Comparison of ENCODE assay signal across 22 mouse cellular contexts in the genomic region with DNA sequence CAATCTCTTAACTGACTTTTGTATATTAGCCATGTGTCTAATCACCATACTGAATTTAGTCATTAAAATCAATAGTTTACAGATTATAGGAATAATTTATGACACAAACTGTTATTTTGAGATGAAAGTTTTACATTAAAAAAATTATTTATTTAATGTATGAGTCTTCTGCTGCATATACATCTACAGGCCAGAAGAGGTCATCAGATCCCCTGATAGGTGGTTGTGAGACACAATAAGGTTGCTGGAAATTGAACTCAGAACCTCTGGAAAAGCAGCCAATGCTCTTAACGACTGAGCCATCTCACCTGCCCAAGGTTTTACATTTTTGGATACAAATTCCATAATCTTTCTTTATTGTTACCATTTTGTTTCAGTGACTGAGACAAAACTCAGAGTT. TPM values are rescaled to one million over a fixed set of nuclear protein-coding genes. Genes with fewer than 3 reads are reported as not detected.
DNase-seq lines count a peak whose midpoint lies in the region; ATAC-seq and TF ChIP-seq lines count a peak whose summit lies in the region.
"Had no signal": no experiment of that assay in that cellular context is flagged by ENCODE, and none has a peak within 500 bp of the region (broad histone marks: within the 10 kb centered on the region; RNA-seq: fewer than 3 reads in every experiment).

No protein-coding gene starts in this region.

- H3K9ac ChIP-seq in kidney, postnatal 0 days (ENCODE audit: low read depth, low read length), result no peak overlapping the region
- no peak overlapping the region for H3K9ac ChIP-seq in forebrain, postnatal 0 days
- H3K9ac ChIP-seq: forebrain, embryonic 15.5 days; heart, embryonic 12.5 days; midbrain, embryonic 13.5 days; neural tube, embryonic 13.5 days had no signal

- no peak overlapping the region for H3K27ac ChIP-seq in kidney, postnatal 0 days
- H3K27ac ChIP-seq in forebrain, postnatal 0 days (ENCODE audit: low read depth, low read length), result no peak overlapping the region
- H3K27ac ChIP-seq: forebrain, embryonic 15.5 days; hindbrain, postnatal 0 days; midbrain, embryonic 13.5 days; neural tube, embryonic 13.5 days had no signal

- 44% methylated on average over 1 of the region's 1 CpGs for WGBS in kidney, postnatal 0 days
- WGBS in forebrain, postnatal 0 days, result 40% methylated on average over 1 of the region's 1 CpGs

- H3K4me2 ChIP-seq in kidney, postnatal 0 days (ENCODE audit: low read length), result no peak overlapping the region
- H3K4me2 ChIP-seq in forebrain, postnatal 0 days (ENCODE audit: low read depth), result no peak overlapping the region
- H3K4me2 ChIP-seq: forebrain, embryonic 15.5 days; heart, embryonic 12.5 days; midbrain, embryonic 13.5 days; neural tube, embryonic 13.5 days had no signal

- no peaks in the 10 kb centered on the region for H3K9me3 ChIP-seq in kidney, postnatal 0 days (replicated peaks; ENCODE audit: low read length)
- 0 out of 2 replicates have a peak, but pooled peaks cover under 1% of the 10 kb centered on the region for H3K9me3 ChIP-seq in E14TG2a.4 (ENCODE audit: low read length)
- H3K9me3 ChIP-seq in forebrain, postnatal 0 days (ENCODE audit: low read length), result no peaks in the 10 kb centered on the region
- H3K9me3 ChIP-seq: forebrain, embryonic 15.5 days; G1E; heart, embryonic 12.5 days; midbrain, embryonic 13.5 days; neural tube, embryonic 13.5 days had no signal

- no peak for DNase-seq in kidney, postnatal 0 days (ENCODE audit: low spot score)
- DNase-seq in kidney, adult 9 months, result no peak
- peak; percentile 26 for DNase-seq in A20 (ENCODE audit: low read depth, low spot score)
- DNase-seq in induced T-regulatory cell, adult 2 months (ENCODE audit: low read depth), result peak; percentile 14
- no peak for DNase-seq in forebrain, postnatal 0 days
- no peak for DNase-seq in adrenal gland, adult 2 months
- DNase-seq: adrenal gland, postnatal 10 days; cerebellum, adult 11 months; cerebellum, postnatal 10 days; heart, postnatal 36 days; kidney, adult 2 months; kidney, postnatal 25 days; lung, adult 18-20 months; lung, postnatal 14 days; thymus, postnatal 4 days had no signal

- H3K4me3 ChIP-seq in kidney, postnatal 0 days (replicated peaks; ENCODE audit: low read depth, low read length), result no peak overlapping the region
- no peak overlapping the region for H3K4me3 ChIP-seq in E14TG2a.4 (replicated peaks; ENCODE audit: low read length)
- no peak overlapping the region for H3K4me3 ChIP-seq in forebrain, postnatal 0 days (ENCODE audit: low read depth, low read length)
- H3K4me3 ChIP-seq: forebrain, embryonic 15.5 days; heart, embryonic 12.5 days; midbrain, embryonic 13.5 days; neural tube, embryonic 13.5 days had no signal

- no peak for ATAC-seq in kidney, postnatal 0 days (replicated peaks; ENCODE audit: low FRiP score, low read depth)
- no peak for ATAC-seq in forebrain, postnatal 0 days
- ATAC-seq: forebrain, embryonic 15.5 days; hindbrain, postnatal 0 days; midbrain, embryonic 13.5 days had no signal

- no peaks in the 10 kb centered on the region for H3K27me3 ChIP-seq in kidney, postnatal 0 days (ENCODE audit: insufficient read depth, low read length)
- H3K27me3 ChIP-seq in E14TG2a.4 (ENCODE audit: insufficient read depth, low read length), result no peaks in the 10 kb centered on the region
- no peaks in the 10 kb centered on the region for H3K27me3 ChIP-seq in forebrain, postnatal 0 days (ENCODE audit: insufficient read depth, low read length)
- H3K27me3 ChIP-seq: forebrain, embryonic 15.5 days; heart, embryonic 12.5 days; midbrain, embryonic 13.5 days; neural tube, embryonic 13.5 days had no signal

- peak; percentile 20; the same call in 1 of the 2 replicates for TF ChIP-seq CTCF in kidney, postnatal 0 days (IDR thresholded peaks at IDR 0.05; ENCODE audit: low read depth)
- peak; percentile 27; the same call in 1 of the 2 replicates for TF ChIP-seq CTCF in E14TG2a.4 (conservative IDR thresholded peaks at IDR 0.05; ENCODE audit: low read length)
- TF ChIP-seq CTCF in forebrain, postnatal 0 days (IDR thresholded peaks at IDR 0.05; ENCODE audit: low read depth), result no peak

- H3K36me3 ChIP-seq in kidney, postnatal 0 days (ENCODE audit: insufficient read depth, low read length), result no peaks in the 10 kb centered on the region
- H3K36me3 ChIP-seq in E14TG2a.4 (ENCODE audit: insufficient read depth, low read length), result no peaks in the 10 kb centered on the region
- no peaks in the 10 kb centered on the region for H3K36me3 ChIP-seq in forebrain, postnatal 0 days (ENCODE audit: insufficient read depth)
- H3K36me3 ChIP-seq: forebrain, embryonic 15.5 days; G1E; heart, embryonic 12.5 days; midbrain, embryonic 13.5 days; neural tube, embryonic 13.5 days had no signal

- 0 out of 2 replicates have a peak, but pooled peaks cover 5% of the 10 kb centered on the region for H3K4me1 ChIP-seq in kidney, postnatal 0 days (replicated peaks; ENCODE audit: insufficient read depth, low read length)
- no peaks in the 10 kb centered on the region for H3K4me1 ChIP-seq in E14TG2a.4 (replicated peaks; ENCODE audit: low read depth, low read length)
- no peaks in the 10 kb centered on the region; the same call in 1 of the 2 replicates for H3K4me1 ChIP-seq in forebrain, postnatal 0 days (ENCODE audit: insufficient read depth)
- H3K4me1 ChIP-seq: forebrain, embryonic 15.5 days; heart, embryonic 12.5 days; midbrain, embryonic 13.5 days; neural tube, embryonic 13.5 days had no signal

RNA-seq across cellular contexts. Expression of a gene that starts 48.0 kb away (rescaled TPM):
- polyA plus RNA-seq in kidney, postnatal 0 days (2015; fragmentation: Nextera tagmentation; extraction: Ambion mirVana), result 180 and 185 TPM in 2 replicates
- total RNA-seq in forebrain, postnatal 0 days (2014; rRNA removed), result 102 and 116 TPM in 2 replicates
- polyA plus RNA-seq in forebrain, postnatal 0 days (2015; fragmentation: Nextera tagmentation; extraction: Ambion mirVana), result 103 and 104 TPM in 2 replicates
- total RNA-seq in adrenal gland, adult 2 months (2021), result 100 to 1,000 TPM in 1 of 2 experiments, 10 to 100 TPM in 1; 98.3 to 131 TPM
- polyA plus RNA-seq in adrenal gland, adult 2 months (2012; rRNA removed), result 38.3 and 39.4 TPM in 2 replicates

Comparison
In these comparisons a context has a peak if more than half of its experiments do, and no peak if none do; other contexts are left out.
1. DNase-seq: peak in A20 (single experiment) and induced T-regulatory cell, adult 2 months (single experiment); none in kidney, postnatal 0 days (single experiment), kidney, adult 9 months (single experiment), forebrain, postnatal 0 days (single experiment) and adrenal gland, adult 2 months (single experiment).